Mouse (Mus musculus) kidney, adult 2 months (tissue): ENCODE measurements at regions not wholly inside any gene's neighbourhood (a gene's known extent, or its start where the extent isn't known, plus 50 kb on each side); places are given as distances from the start of the nearest gene placed in this dataset.

Experiments
- CTCF ChIP-seq: fragments of 200-500 bp; conservative IDR thresholded peaks from 2 replicates; pipeline ENCODE4 v1.5.1; 2011; ENCODE audit warnings: low read depth, mild to moderate bottlenecking, control low read depth, low read length, moderate library complexity, mixed read lengths; ENCODE audit not compliant: insufficient read depth, insufficient read length
- POLR2A ChIP-seq: fragments of 200-500 bp; IDR thresholded peaks from one replicate; pipeline ENCODE4 v1.6.1; 2011; ENCODE audit warnings: low read depth, low read length, control low read depth

- TF ChIP-seq POLR2A = no peak
- TF ChIP-seq CTCF = no peak
Observed at GRCm38 (mm10) chr8:29492931-29493330, 2045.5 kb downstream of the Poteg start.
